Mouse (Mus musculus): ENCODE results near the gene Smim15.

GRCm38 (mm10) chr13:107995211-107995610 is 49.0 kb upstream of the Smim15 start:
- TF ChIP-seq TCF12 (IDR thresholded peaks at IDR 0.05; ENCODE audit: insufficient read depth, poor library complexity, severe bottlenecking) (no peak), E2F4 (IDR thresholded peaks at IDR 0.05; ENCODE audit: insufficient read depth) (no peak), REST (IDR thresholded peaks at IDR 0.05; ENCODE audit: insufficient read depth, insufficient read length) (no peak), MYOD1 (IDR thresholded peaks at IDR 0.05; ENCODE audit: control insufficient read depth in 1 of 3, insufficient read length in 2 of 3, low read depth in 2 of 3) (no peak), POLR2A (IDR thresholded peaks at IDR 0.05; ENCODE audit: insufficient read length, low read depth) (no peak), POLR2AphosphoS2 (IDR thresholded peaks at IDR 0.05; ENCODE audit: insufficient read length, low read depth) (no peak), MYOG (IDR thresholded peaks at IDR 0.05; ENCODE audit: control insufficient read depth in 1 of 3, insufficient read depth in 1 of 3, insufficient read length in 2 of 3, low read depth in 2 of 3) (no peak), CEBPB (IDR thresholded peaks at IDR 0.05; ENCODE audit: insufficient read depth, poor library complexity, severe bottlenecking) (no peak)
